Mouse (Mus musculus): ENCODE results near the gene Cilp.

- no peak for TF ChIP-seq POLR2A (IDR thresholded peaks at IDR 0.05; ENCODE audit: borderline replicate concordance, extremely low read depth, low read depth, low read length)
- TF ChIP-seq CTCF (IDR thresholded peaks at IDR 0.05; ENCODE audit: insufficient read depth, low read length), result no peak
These were observed 24.4 kb upstream of the Cilp start for GRCm38 (mm10) chr9:65240587-65240986.

Data from lung, adult 2 months (tissue).